Mouse (Mus musculus) c-Kit-negative CD71-positive TER-119-positive erythroid progenitor cells, embryonic 14.5 days (primary cell): Measurements from ENCODE around the gene Atad5.
A peak's percentile ranks its signal among the peaks of the same experiment; 100 is the strongest.
"Not testable (repeated sequence)": the region's sequence is repeated elsewhere in the genome, so short reads cannot be mapped to it uniquely, and the experiment has no call there.

Experiments used
- DNase-seq: peaks from one replicate; pipeline ENCODE4 v3.0.0-alpha.2; 2013; ENCODE audit warnings: low read depth, low spot score

The Atad5 gene

GRCm38 (mm10) chr11:80148974-80149373 is 59.8 kb downstream of the Atad5 start:
- not testable (repeated sequence) for DNase-seq

- no peak for DNase-seq
Observed at GRCm38 (mm10) chr11:80149412-80150023, 60.3 kb downstream of the Atad5 start.

DNA sequence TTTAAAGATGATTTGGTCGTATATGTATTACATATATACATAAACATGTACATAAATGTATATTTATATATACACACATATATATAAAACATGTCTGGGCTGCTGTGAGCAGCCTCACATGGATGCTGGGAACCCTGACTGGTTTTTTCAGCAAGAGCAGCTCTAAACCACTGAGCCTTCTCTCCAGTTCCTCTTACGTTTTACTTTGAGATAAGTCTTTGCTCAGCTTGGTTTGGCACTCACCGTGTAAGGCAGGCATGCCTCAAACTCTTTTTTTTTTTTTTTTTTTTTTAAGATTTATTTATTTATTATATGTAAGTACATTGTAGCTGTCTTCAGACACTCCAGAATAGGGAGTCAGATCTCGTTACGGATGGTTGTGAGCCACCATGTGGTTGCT is 61.4 kb downstream of the Atad5 start:
- DNase-seq = no peak

GRCm38 (mm10) chr11:80151541-80151940 is 62.3 kb downstream of the Atad5 start:
- no peak for DNase-seq

GRCm38 (mm10) chr11:80152376-80152775 is 63.2 kb downstream of the Atad5 start:
- DNase-seq = no peak

DNA sequence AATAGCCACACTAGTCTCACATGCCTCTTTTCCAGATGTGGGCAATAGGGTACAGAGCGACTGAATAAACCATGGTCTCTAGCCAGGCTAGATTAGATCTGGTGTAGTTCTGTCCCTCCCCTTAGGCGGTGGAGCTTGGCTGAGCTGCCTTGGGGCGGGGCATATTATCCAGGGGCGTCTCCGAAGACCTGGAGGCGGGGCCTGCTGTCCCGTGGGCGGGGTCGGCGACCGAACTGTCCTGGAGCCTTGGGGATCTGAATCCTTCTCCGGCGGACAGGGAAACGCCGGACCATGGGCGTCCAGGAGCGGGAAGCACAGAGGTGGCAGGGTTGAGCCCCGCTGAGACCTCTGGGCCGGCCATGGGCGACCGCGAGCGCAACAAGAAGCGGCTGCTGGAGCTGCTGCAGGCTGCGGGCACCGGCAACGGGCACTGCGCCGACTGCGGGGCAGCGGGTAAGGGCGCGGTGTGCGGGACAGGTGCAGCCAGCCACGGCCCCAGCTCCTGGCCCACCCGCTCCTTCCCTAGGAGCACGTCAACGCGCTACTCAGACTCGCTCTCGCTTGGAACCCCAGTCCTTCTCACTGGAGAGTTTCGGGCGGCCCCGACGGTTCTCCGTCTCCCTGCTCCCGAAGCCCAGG is 64.8 kb downstream of the Atad5 start, which contains the start of gene Adap2:
Gene Adap2 (plus strand): TSS at position 249 of the 639 bp plus-strand sequence.
- DNase-seq = peak; percentile 68

DNA sequence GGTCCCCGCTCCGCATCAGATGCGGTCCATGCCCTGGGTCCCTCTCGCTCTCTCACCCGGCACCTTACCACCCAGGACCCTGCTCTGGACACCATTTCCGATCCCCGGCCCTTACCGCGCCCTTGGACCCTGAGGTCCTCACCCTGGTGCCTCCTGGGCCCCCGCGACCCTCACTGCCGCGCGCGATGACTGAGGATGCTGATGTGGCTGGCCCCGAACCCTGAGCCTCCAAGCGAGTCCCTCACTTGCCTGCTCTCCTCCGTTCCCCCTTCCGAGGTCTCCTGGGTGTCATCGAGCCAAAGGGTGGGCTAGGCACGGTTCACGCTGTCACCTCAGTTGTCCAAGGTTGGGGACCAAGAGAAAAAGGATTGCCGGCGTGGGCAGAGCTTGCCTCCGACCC is 65.3 kb downstream of the Atad5 start:
- DNase-seq = no peak

DNA sequence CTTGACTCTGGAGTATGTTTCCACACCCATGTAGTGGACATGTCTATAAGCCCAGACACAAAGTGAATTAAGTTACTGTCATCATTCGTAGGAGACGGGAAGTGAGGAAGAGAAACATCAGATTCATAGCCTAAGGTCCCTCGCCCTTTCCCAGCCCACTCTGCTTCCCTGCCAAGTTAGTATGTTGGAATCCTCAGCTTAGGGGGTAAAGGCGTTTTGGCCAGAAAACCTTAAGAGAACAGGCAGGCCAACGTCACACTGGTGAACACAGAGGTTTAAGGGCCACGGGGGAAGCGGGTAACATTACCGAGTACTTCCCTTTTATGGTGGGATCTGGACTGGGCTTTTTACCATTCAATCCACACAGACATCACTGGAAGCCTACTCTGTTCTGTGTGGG is 66.3 kb downstream of the Atad5 start:
- no peak for DNase-seq

- DNase-seq = no peak
Observed at GRCm38 (mm10) chr11:80155961-80156360, 66.8 kb downstream of the Atad5 start.

- no peak for DNase-seq
Observed at GRCm38 (mm10) chr11:80156841-80157240, 67.6 kb downstream of the Atad5 start.

- DNase-seq = no peak
Observed at GRCm38 (mm10) chr11:80159018-80159417, 69.8 kb downstream of the Atad5 start.

DNA sequence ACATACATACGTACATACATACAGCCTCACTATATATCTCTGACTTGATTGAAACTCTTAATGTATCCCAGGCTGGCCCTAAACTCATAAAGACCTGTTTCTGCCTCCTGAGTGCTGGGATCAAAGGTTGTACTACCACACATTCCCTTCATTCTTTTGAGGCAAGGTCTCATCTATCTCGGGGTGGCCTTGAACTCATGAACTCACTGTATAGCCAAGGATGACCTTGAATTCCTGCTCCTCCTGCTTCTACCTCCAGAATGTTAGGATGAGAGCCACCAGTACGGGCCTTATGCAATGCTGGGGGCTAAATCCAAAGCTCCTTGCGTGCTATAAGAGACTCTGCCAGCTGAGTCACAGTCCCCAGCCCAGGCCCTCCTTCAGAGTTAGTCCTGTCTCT is 71.8 kb downstream of the Atad5 start:
- no peak for DNase-seq

DNA sequence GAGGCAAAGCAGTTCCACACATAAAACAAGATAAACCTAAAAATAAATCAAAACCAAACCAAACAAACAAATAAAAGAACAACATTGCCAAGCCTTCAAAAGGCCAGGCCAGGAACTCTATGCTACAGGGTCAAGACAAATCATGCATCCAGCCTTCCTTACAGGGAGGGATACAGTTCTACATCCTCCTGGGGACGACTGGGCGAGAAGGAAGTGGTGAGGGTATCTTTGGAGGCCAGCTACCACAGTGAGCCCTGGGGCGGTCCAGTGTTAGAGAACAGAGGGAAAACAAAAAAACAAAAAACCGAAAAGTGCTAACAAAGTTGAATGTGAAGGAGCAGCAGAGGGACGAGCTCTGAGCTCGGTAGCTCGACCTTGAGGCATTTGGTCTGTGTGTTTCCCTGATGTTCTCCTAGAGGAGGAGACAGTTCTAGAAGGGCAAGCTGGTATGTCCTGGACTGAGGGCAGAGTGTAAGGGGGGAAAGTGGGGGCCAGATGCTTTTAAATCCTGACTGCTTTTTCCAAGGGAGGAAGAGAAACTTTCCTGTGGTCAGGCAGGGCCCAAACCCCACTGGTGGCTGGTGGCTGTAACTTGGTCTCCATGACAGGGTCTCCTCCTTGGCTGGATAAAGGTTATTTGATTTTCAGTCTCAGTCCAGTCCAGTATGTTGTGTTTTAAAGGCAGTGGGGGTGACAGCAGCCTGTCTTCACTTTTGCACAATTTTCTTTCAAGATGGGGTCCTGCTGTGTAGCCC is 74.3 kb downstream of the Atad5 start:
- no peak for DNase-seq

DNA sequence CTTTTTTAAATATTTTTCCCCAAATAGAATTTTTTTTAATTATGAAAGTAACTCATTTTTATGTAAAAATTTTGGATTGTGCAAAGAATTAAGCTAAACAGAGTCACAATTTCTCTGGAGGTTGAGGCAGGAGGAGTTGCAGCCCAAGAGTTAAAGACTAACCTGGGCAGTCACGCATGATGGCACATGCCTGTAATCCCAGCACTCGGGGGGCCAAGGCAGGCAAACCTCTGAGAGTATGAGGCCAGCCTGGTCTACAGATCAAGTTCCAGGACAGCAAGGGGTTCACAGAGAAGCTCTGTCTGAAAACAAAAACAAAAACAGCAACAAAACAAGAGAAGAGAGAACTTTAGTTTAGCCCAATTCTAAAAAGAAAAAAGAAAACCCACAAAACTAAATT is 75.0 kb downstream of the Atad5 start:
- DNase-seq = no peak

DNA sequence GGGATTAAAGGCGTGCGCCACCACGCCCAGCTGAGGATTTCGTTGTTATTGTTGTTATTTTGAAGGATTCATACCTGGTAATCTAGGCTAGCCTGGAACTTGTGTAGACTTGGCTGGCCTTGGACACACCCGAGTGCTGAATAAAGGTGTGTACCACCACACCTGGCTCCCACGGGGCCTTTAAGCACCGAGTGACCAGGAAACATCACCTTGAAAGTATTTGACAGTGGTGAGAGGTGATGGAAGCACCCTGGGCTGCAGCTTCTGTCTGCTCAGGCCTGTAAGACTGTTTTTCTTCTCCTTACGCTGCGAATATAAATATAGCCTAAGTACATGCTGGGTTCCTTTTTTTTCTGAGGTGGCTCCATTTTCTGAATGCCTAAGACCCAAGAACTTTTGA is 78.9 kb downstream of the Atad5 start:
- DNase-seq = no peak

DNA sequence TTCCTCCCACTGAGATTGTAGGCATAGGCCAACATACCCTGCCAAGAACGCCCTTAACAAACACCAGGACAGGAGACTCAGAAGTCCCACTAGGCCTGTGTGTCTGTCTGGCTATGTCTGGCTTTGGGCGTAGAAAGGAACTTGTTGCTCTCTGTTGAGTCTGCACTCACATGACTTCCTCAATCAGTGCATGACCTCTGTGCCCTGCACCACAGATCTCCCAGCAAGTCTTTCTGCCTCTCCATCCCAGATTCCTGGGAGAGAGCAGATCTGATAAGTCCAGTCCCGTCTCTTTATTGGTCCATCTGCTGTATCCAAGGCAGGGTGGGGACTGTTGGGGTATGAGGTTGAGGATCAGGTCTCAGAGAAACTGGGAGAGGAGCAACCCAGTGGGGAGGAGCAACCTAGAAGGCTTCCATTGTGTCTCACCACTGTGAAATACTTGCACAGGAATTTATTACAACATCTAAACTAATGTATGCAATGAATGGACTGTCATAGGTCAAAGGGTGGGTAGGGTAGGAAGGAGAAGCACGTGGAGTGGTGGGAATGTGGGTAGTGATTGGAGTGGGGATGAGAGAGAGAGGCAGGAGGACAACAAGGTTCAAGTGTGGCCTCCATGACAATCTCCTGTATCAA is 79.5 kb downstream of the Atad5 start:
- DNase-seq = no peak

DNA sequence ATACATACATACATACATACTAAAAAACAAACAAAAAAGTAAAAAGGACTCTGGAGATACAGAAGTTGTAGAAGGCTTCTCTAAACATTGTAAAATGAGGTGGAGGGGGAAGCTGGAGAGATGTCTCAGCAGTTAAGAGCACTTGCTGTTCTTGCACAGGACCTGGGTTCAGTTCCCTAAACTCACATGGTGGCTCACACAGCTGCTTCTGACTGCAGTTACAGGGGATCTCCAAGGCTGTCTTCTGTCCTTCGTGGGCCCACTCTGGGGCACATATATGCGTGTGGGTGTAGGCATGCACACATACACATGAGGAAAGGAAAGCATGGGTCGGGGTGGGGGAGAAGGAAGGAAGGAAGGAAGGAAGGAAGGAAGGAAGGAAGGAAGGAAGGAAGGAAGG is 80.4 kb downstream of the Atad5 start:
- no peak for DNase-seq

DNA sequence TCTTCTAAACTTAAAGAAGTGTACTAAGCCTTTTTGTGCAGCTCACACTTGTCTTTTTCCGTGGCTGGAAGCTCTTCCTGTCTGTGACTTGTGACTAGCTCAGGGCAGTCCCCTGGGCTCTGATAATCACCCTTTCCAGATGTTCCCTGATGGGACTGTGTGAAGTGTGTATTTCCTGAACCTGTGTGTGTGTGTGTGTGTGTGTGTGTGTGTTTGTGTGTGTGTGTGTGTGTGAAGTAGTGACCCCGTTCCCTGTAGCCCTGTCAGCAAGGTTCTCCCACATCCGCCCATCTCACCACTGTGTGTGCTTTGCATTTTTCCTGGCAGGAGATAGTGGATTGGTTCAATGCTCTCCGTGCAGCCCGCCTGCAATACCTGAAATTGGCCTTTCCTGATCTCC is 81.2 kb downstream of the Atad5 start:
- no peak for DNase-seq

DNA sequence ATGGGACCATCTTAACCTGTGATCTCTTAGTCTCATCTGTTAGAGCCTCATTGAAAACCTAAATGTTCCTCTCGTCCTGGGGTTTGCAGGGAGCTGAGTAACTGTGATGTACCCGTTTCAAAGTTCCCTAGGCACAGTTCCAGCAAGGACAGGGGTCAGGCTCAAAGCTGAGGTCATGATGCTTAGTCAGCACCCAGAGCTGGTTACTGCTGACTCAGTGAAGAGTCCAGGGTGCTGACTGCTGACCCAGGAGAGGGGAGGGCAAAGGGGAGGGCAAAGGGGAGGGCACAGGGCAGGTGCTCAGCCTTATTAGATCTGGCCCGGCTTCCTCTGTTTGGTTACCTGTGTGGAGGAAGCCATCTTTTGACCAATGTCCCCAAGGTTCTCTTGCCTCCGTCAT is 82.7 kb downstream of the Atad5 start:
- DNase-seq = no peak

- no peak for DNase-seq
Observed at GRCm38 (mm10) chr11:80173963-80174670, 84.9 kb downstream of the Atad5 start.
